Mouse (Mus musculus) urinary bladder, postnatal 4 days (tissue): ENCODE results near the gene Medag.

Experiments
- DNase-seq, 2 experiments: peaks; one replicate each; pipeline ENCODE4 v3.0.0; 2021 to 2022; ENCODE audit warnings: low spot score in 2 of 2

Medag gene

GRCm38 (mm10) chr5:149411509-149412193, at the start of gene Medag:
Medag (plus strand) TSS chr5:149411749.
- DNase-seq: peak; percentile 79 to 86

GRCm38 (mm10) chr5:149362626-149363025, 48.9 kb upstream of the Medag start:
- no peak for DNase-seq

GRCm38 (mm10) chr5:149363903-149364755, 47.4 kb upstream of the Medag start:
- DNase-seq: no peak

GRCm38 (mm10) chr5:149367011-149367410, 44.5 kb upstream of the Medag start:
- no peak for DNase-seq

- DNase-seq: no peak
Measured at GRCm38 (mm10) chr5:149367544-149368466, 43.7 kb upstream of the Medag start.

GRCm38 (mm10) chr5:149368575-149369312, 42.8 kb upstream of the Medag start:
- DNase-seq: no peak

GRCm38 (mm10) chr5:149369373-149370035, 42.0 kb upstream of the Medag start:
- DNase-seq: no peak

- no peak for DNase-seq
Measured at GRCm38 (mm10) chr5:149372018-149372417, 39.5 kb upstream of the Medag start.

GRCm38 (mm10) chr5:149373224-149373623, 38.3 kb upstream of the Medag start:
- no peak for DNase-seq

- DNase-seq: no peak
Measured at GRCm38 (mm10) chr5:149374026-149374425, 37.5 kb upstream of the Medag start.

- no peak for DNase-seq
Measured at GRCm38 (mm10) chr5:149375074-149375888, 36.3 kb upstream of the Medag start.

- peak; percentile 80 to 92 for DNase-seq
Measured at GRCm38 (mm10) chr5:149375889-149376212, 35.7 kb upstream of the Medag start.

GRCm38 (mm10) chr5:149376367-149376766, 35.2 kb upstream of the Medag start:
- no peak for DNase-seq

- no peak for DNase-seq
Measured at GRCm38 (mm10) chr5:149377253-149377652, 34.3 kb upstream of the Medag start.

- no peak for DNase-seq
Measured at GRCm38 (mm10) chr5:149378566-149378965, 33.0 kb upstream of the Medag start.

GRCm38 (mm10) chr5:149379131-149379784, 32.3 kb upstream of the Medag start:
- DNase-seq: no peak

- DNase-seq: no peak
Measured at GRCm38 (mm10) chr5:149379861-149380260, 31.7 kb upstream of the Medag start.

GRCm38 (mm10) chr5:149380388-149380916, 31.1 kb upstream of the Medag start:
- no peak for DNase-seq

GRCm38 (mm10) chr5:149381948-149382347, 29.6 kb upstream of the Medag start:
- DNase-seq: peak in 1 of 2 experiments; percentile 47
